Mouse (Mus musculus) brain, embryonic 14.5 days (tissue): ENCODE data around the gene Dgki.

Experiments used
- CTCF ChIP-seq: fragments of 200-500 bp; IDR thresholded peaks from 2 replicates; pipeline ENCODE4 v1.5.1; 2012; ENCODE audit warnings: inconsistent platforms, mild to moderate bottlenecking, moderate library complexity, borderline replicate concordance; ENCODE audit not compliant: insufficient read depth, insufficient read length; ENCODE audit errors: extremely low read depth
- POLR2A ChIP-seq: fragments of 200-500 bp; IDR thresholded peaks from 2 replicates; pipeline ENCODE4 v1.6.1; 2012; ENCODE audit warnings: mild to moderate bottlenecking, inconsistent platforms, borderline replicate concordance; ENCODE audit not compliant: poor library complexity, insufficient read depth, insufficient read length, severe bottlenecking; ENCODE audit errors: extremely low read depth

GRCm38 (mm10) chr6:37057536-37057935 is 242.4 kb downstream of the Dgki start:
- TF ChIP-seq CTCF (no peak), POLR2A (no peak)
